Mouse (Mus musculus) ES-E14 (cell line): ENCODE measurements around the gene Eif5. TPM values are rescaled to one million over a fixed set of nuclear protein-coding genes. Genes with fewer than 3 reads are reported as not detected.

ENCODE experiments used
- DNase-seq: peaks from one replicate; pipeline ENCODE4 v3.0.0-alpha.2; 2013; ENCODE audit warnings: low read depth, low spot score
- H3K27ac ChIP-seq: 2 replicates; pipeline ENCODE4 v1.5.1; 2012; ENCODE audit warnings: low read depth, mild to moderate bottlenecking, low read length, moderate library complexity, mixed read lengths; ENCODE audit not compliant: poor library complexity, insufficient read depth, severe bottlenecking
- H3K36me3 ChIP-seq: 2 replicates; pipeline ENCODE4 v1.6.1; 2012; ENCODE audit warnings: mild to moderate bottlenecking, low read length, moderate library complexity, mixed read lengths; ENCODE audit not compliant: control insufficient read depth, poor library complexity, insufficient read depth, severe bottlenecking
- H3K4me1 ChIP-seq, 2 experiments: fragments of 150-350 bp in 1 of 2; sonication (generic) in 1 of 2; 2 replicates each; pipeline ENCODE4 v1.6.1; 2012; ENCODE audit warnings: low read length in 2 of 2, mild to moderate bottlenecking in 1 of 2, mixed read lengths in 1 of 2; ENCODE audit not compliant: control insufficient read depth in 2 of 2, insufficient read depth in 2 of 2, poor library complexity in 1 of 2
- H3K4me3 ChIP-seq, 2 experiments: fragments of 150-350 bp in 1 of 2; sonication (generic) in 1 of 2; 2 replicates each; pipeline ENCODE4 v1.5.1; 2012; ENCODE audit warnings: low read length in 2 of 2, low read depth in 1 of 2, mild to moderate bottlenecking in 1 of 2, mixed read lengths in 1 of 2; ENCODE audit not compliant: insufficient read depth in 1 of 2, poor library complexity in 1 of 2, severe bottlenecking in 1 of 2
- H3K9ac ChIP-seq: 2 replicates; pipeline ENCODE4 v1.6.1; 2012; ENCODE audit warnings: low read depth, mild to moderate bottlenecking, low read length, mixed read lengths; ENCODE audit not compliant: poor library complexity, insufficient read depth, severe bottlenecking
- H3K9me3 ChIP-seq: fragments of 150-350 bp; sonication (generic); 2 replicates; pipeline ENCODE4 v1.6.1; 2012; ENCODE audit warnings: low read depth, mild to moderate bottlenecking, low read length; ENCODE audit not compliant: control insufficient read depth, insufficient read depth
- CHD2 ChIP-seq: IDR thresholded peaks from 2 replicates; pipeline ENCODE4 v1.6.1; 2014; ENCODE audit warnings: mild to moderate bottlenecking, low read depth, low read length, inconsistent platforms
- HCFC1 ChIP-seq: IDR thresholded peaks from 2 replicates; pipeline ENCODE4 v1.6.1; 2012; ENCODE audit warnings: low read length, inconsistent platforms, borderline replicate concordance; ENCODE audit not compliant: insufficient read depth
- MAFK ChIP-seq: IDR thresholded peaks from 2 replicates; pipeline ENCODE4 v1.6.1; 2014; ENCODE audit warnings: mild to moderate bottlenecking, low read depth, low read length, inconsistent platforms; ENCODE audit not compliant: insufficient read depth
- ZC3H11A ChIP-seq: IDR thresholded peaks from 2 replicates; pipeline ENCODE4 v1.6.1; 2012; ENCODE audit warnings: low read depth, mild to moderate bottlenecking, inconsistent platforms, low read length, borderline replicate concordance
- ZNF384 ChIP-seq: IDR thresholded peaks from 2 replicates; pipeline ENCODE4 v1.6.1; 2012; ENCODE audit warnings: low read depth, low read length, inconsistent platforms
- in situ Hi-C, 2 experiments: fragments of 600-800 bp; cut with MboI; formaldehyde crosslinking; loops; one replicate each; pipeline ENCODE4 v1.15.1; 2025; ENCODE audit warnings: low sequenced_read_pairs in 2 of 2, inconsistent platforms in 1 of 2; ENCODE audit not compliant: unreplicated experiment in 2 of 2
- total RNA-seq: library from RNA; depleted of rRNA; stranded (reverse); fragments of 300-350 nt; gene quantifications from 2 replicates; pipeline ENCODE4 v1.2.3, GENCODE M21; 2012

The Eif5 gene
- total RNA-seq, 1 experiment, result 269 TPM

GRCm38 (mm10) chr12:111527643-111528281 lies 10.1 kb upstream of the Eif5 start:
- Histone ChIP-seq H3K36me3 (no peaks in the 10 kb centered on the region), H3K27ac (no peak overlapping the region), H3K4me1 (no peaks in the 10 kb centered on the region), H3K9me3 (no peaks in the 10 kb centered on the region), H3K9ac (no peak overlapping the region), H3K4me3 (no peak overlapping the region)
- in situ Hi-C loops, result loop anchor here in 1 of 2 experiments (25.0 kb wide), 1 partner anchor 840 kb away; the partner anchor contains the start of gene 1700001K19Rik
- DNase-seq, result no peak
- TF ChIP-seq MAFK (no peak), HCFC1 (no peak), CHD2 (no peak), ZC3H11A (no peak), ZNF384 (no peak)

GRCm38 (mm10) chr12:111529192-111529591 lies 8.6 kb upstream of the Eif5 start:
- Histone ChIP-seq H3K9ac (no peak overlapping the region), H3K27ac (no peak overlapping the region), H3K9me3 (no peaks in the 10 kb centered on the region), H3K4me1 (peaks cover 0 to 5% of the 10 kb centered on the region in 2 experiments; a peak in 1 of 4 replicates), H3K36me3 (no peaks in the 10 kb centered on the region), H3K4me3 (no peak overlapping the region)
- TF ChIP-seq MAFK (no peak), HCFC1 (no peak), ZNF384 (no peak), ZC3H11A (no peak), CHD2 (no peak)
- DNase-seq, result no peak
- in situ Hi-C loops, result loop anchor here in 1 of 2 experiments (25.0 kb wide), 1 partner anchor 842 kb away; the partner anchor contains the start of gene 1700001K19Rik

DNA sequence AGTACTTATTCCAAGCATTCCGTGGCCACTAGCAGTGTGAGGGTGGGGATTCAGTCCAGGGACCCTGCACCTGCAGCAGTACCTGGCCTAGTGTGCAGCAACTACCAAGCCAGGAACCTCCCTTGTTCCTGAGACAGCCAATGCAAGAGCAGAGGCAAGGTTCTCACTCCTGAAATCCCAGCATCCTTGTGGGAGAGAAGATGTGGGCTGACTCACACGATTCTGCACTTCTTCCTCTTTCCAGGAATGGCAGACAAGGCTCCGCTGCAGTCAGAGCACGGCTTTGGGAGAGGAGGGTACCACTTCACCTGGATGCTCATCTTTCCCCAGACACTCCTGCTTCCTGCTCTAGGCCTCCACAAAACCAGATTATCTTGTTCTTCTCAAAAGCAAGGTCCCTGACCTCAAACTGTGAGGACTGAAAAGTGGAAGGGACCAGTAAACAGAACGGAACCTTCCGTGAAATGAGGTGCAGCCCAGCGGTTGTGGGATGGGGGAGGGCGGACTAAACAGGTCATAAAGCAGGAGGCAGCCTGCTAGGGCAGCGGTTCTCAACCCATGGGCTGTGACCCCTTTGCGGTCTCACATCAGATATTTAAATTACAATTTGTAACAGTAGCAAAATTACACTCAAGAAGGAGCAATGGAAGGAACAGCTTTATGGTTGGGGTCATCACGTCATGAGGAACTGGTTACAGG lies 4.6 kb upstream of the Eif5 start:
- TF ChIP-seq HCFC1 (no peak), ZNF384 (no peak), CHD2 (no peak), ZC3H11A (no peak), MAFK (no peak)
- no peaks in the 10 kb centered on the region for H3K9me3 ChIP-seq
- peaks cover 3 to 8% of the 10 kb centered on the region in 2 experiments; a peak in 2 of 4 replicates for H3K4me1 ChIP-seq
- DNase-seq, result no peak
- H3K4me3 ChIP-seq, result no peak overlapping the region
- no peak overlapping the region for H3K9ac ChIP-seq
- in situ Hi-C loops, result loop anchor here in 1 of 2 experiments (25.0 kb wide), 1 partner anchor 846 kb away; the partner anchor contains the start of gene 1700001K19Rik
- no peaks in the 10 kb centered on the region for H3K36me3 ChIP-seq
- no peak overlapping the region for H3K27ac ChIP-seq

- Histone ChIP-seq H3K9ac (no peak overlapping the region; the same call in 1 of the 2 replicates), H3K27ac (no peak overlapping the region), H3K4me1 (peaks cover 3 to 8% of the 10 kb centered on the region in 2 experiments; a peak in 2 of 4 replicates), H3K36me3 (peaks cover 16% of the 10 kb centered on the region), H3K4me3 (no peak overlapping the region), H3K9me3 (no peaks in the 10 kb centered on the region)
- TF ChIP-seq ZC3H11A, result no peak
- TF ChIP-seq MAFK, result no peak
- TF ChIP-seq HCFC1, result no peak
- no peak for TF ChIP-seq CHD2
- no peak for TF ChIP-seq ZNF384
- no peak for DNase-seq
- in situ Hi-C loops, result loop anchor here in 1 of 2 experiments (25.0 kb wide), 1 partner anchor 848 kb away; the partner anchor contains the start of gene 1700001K19Rik
These were observed 2.5 kb upstream of the Eif5 start for GRCm38 (mm10) chr12:111535281-111535680.
